In the genomic region with DNA sequence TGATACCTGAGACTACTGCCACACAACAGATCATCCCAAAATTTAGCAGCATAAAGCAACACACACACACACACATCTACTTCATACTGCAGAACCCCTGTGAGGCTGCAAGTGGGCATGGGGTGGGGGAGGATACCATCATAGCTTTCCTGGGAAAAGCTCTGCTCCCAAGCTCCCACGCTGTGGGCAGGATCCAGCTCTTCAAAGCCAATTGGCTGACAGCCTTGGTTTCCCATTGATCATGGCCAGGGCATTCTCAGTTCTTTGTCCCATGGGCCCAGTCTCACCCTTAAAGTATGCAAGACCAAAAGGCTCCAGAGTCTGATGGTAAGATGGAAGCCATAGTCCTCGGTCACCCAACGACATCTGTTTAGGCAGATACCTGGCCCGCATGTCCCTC, we compare ENCODE assay signal across 15 mouse cellular contexts.
DNase-seq lines count a peak whose midpoint lies in the region; ATAC-seq and TF ChIP-seq lines count a peak whose summit lies in the region.
"Had no signal": no experiment of that assay in that cellular context is flagged by ENCODE, and none has a peak within 500 bp of the region (broad histone marks: within the 10 kb centered on the region; RNA-seq: fewer than 3 reads in every experiment).

No protein-coding gene starts in this region.

- no peaks in the 10 kb centered on the region for H3K36me3 ChIP-seq in forebrain, postnatal 0 days (ENCODE audit: insufficient read depth)
- H3K36me3 ChIP-seq in forebrain, embryonic 14.5 days (ENCODE audit: control insufficient read depth, insufficient read depth, low read length), result no peaks in the 10 kb centered on the region
- H3K36me3 ChIP-seq in hindbrain, postnatal 0 days (ENCODE audit: insufficient read depth, low read length), result peaks cover 7% of the 10 kb centered on the region; the same call in 1 of the 2 replicates
- H3K36me3 ChIP-seq in hindbrain, embryonic 12.5 days, result no peaks in the 10 kb centered on the region
- H3K36me3 ChIP-seq in midbrain, postnatal 0 days (ENCODE audit: insufficient read depth, low read length), result no peaks in the 10 kb centered on the region
- no peaks in the 10 kb centered on the region for H3K36me3 ChIP-seq in midbrain, embryonic 10.5 days
- no peaks in the 10 kb centered on the region for H3K36me3 ChIP-seq in liver, embryonic 11.5 days (ENCODE audit: control insufficient read depth, insufficient read depth, low read length)
- H3K36me3 ChIP-seq: embryonic facial prominence, embryonic 10.5 days; forebrain, embryonic 10.5 days; heart, embryonic 15.5 days; hindbrain, embryonic 15.5 days had no signal

- no peak for TF ChIP-seq POLR2A in cortical plate, adult 2 months (IDR thresholded peaks at IDR 0.05; ENCODE audit: extremely low read depth, insufficient read depth, low read length)

- WGBS in forebrain, postnatal 0 days, result 70% methylated on average over 4 of the region's 4 CpGs
- WGBS in forebrain, embryonic 14.5 days, result 94% methylated on average over 4 of the region's 4 CpGs
- WGBS in hindbrain, postnatal 0 days, result 86% methylated on average over 4 of the region's 4 CpGs
- 96% methylated on average over 4 of the region's 4 CpGs for WGBS in hindbrain, embryonic 12.5 days
- WGBS in midbrain, postnatal 0 days, result 95% methylated on average over 4 of the region's 4 CpGs
- 95% methylated on average over 4 of the region's 4 CpGs for WGBS in midbrain, embryonic 10.5 days
- 80% methylated on average over 4 of the region's 4 CpGs for WGBS in liver, embryonic 11.5 days

- no peak overlapping the region for H3K27ac ChIP-seq in forebrain, postnatal 0 days (ENCODE audit: low read depth, low read length)
- no peak overlapping the region for H3K27ac ChIP-seq in forebrain, embryonic 14.5 days (ENCODE audit: low read depth, low read length)
- H3K27ac ChIP-seq in hindbrain, postnatal 0 days, result no peak overlapping the region
- H3K27ac ChIP-seq in hindbrain, embryonic 12.5 days, result no peak overlapping the region
- H3K27ac ChIP-seq in midbrain, postnatal 0 days (ENCODE audit: low read depth, low read length), result no peak overlapping the region; the same call in 1 of the 2 replicates
- H3K27ac ChIP-seq in midbrain, embryonic 10.5 days (replicated peaks), result no peak overlapping the region
- H3K27ac ChIP-seq in cortical plate, adult 2 months (ENCODE audit: insufficient read depth, low read length), result peak overlapping the region; percentile 43; the same call in 1 of the 2 replicates
- H3K27ac ChIP-seq in liver, embryonic 11.5 days (ENCODE audit: low read depth, low read length), result no peak overlapping the region
- H3K27ac ChIP-seq: embryonic facial prominence, embryonic 10.5 days; forebrain, embryonic 10.5 days; heart, embryonic 15.5 days; hindbrain, embryonic 15.5 days had no signal

- H3K4me1 ChIP-seq in forebrain, postnatal 0 days (ENCODE audit: insufficient read depth), result no peaks in the 10 kb centered on the region
- peaks cover 21% of the 10 kb centered on the region; the same call in 1 of the 2 replicates for H3K4me1 ChIP-seq in forebrain, embryonic 14.5 days (ENCODE audit: control insufficient read depth, insufficient read depth, low read length)
- 0 out of 2 replicates have a peak, but pooled peaks cover 2% of the 10 kb centered on the region for H3K4me1 ChIP-seq in hindbrain, postnatal 0 days (ENCODE audit: insufficient read depth, low read length)
- peaks cover 31% of the 10 kb centered on the region for H3K4me1 ChIP-seq in hindbrain, embryonic 12.5 days
- 0 out of 2 replicates have a peak, but pooled peaks cover 4% of the 10 kb centered on the region for H3K4me1 ChIP-seq in midbrain, postnatal 0 days (ENCODE audit: insufficient read depth, low read length)
- H3K4me1 ChIP-seq in midbrain, embryonic 10.5 days, result peaks cover 13% of the 10 kb centered on the region
- peaks cover 7% of the 10 kb centered on the region for H3K4me1 ChIP-seq in cortical plate, adult 2 months (ENCODE audit: control insufficient read depth, insufficient read depth, low read length)
- H3K4me1 ChIP-seq in liver, embryonic 11.5 days (replicated peaks; ENCODE audit: control insufficient read depth, insufficient read depth, low read length), result no peaks in the 10 kb centered on the region
- H3K4me1 ChIP-seq: heart, embryonic 15.5 days had no signal

- H3K4me3 ChIP-seq in forebrain, postnatal 0 days (ENCODE audit: low read depth, low read length), result no peak overlapping the region
- H3K4me3 ChIP-seq in forebrain, embryonic 14.5 days (ENCODE audit: low read depth, low read length), result no peak overlapping the region
- no peak overlapping the region for H3K4me3 ChIP-seq in hindbrain, postnatal 0 days (ENCODE audit: low read length)
- H3K4me3 ChIP-seq in hindbrain, embryonic 12.5 days, result no peak overlapping the region
- H3K4me3 ChIP-seq in midbrain, postnatal 0 days (ENCODE audit: low read depth, low read length), result no peak overlapping the region
- H3K4me3 ChIP-seq in midbrain, embryonic 10.5 days, result no peak overlapping the region
- H3K4me3 ChIP-seq in cortical plate, adult 2 months (ENCODE audit: insufficient read depth, low read length), result no peak overlapping the region
- no peak overlapping the region for H3K4me3 ChIP-seq in liver, embryonic 11.5 days (ENCODE audit: low read depth, low read length)
- H3K4me3 ChIP-seq: embryonic facial prominence, embryonic 10.5 days; forebrain, embryonic 10.5 days; heart, embryonic 15.5 days; hindbrain, embryonic 15.5 days had no signal

- TF ChIP-seq CTCF in forebrain, postnatal 0 days (IDR thresholded peaks at IDR 0.05; ENCODE audit: low read depth), result no peak
- no peak for TF ChIP-seq CTCF in hindbrain, postnatal 0 days (IDR thresholded peaks at IDR 0.05; ENCODE audit: low read depth)
- no peak for TF ChIP-seq CTCF in midbrain, postnatal 0 days (IDR thresholded peaks at IDR 0.05)
- no peak for TF ChIP-seq CTCF in cortical plate, adult 2 months (IDR thresholded peaks at IDR 0.05; ENCODE audit: extremely low read depth, insufficient read depth, low read length)

- no peaks in the 10 kb centered on the region for H3K9me3 ChIP-seq in forebrain, postnatal 0 days (ENCODE audit: low read length)
- no peaks in the 10 kb centered on the region for H3K9me3 ChIP-seq in forebrain, embryonic 14.5 days (replicated peaks; ENCODE audit: control insufficient read depth, low read length)
- H3K9me3 ChIP-seq in hindbrain, postnatal 0 days (ENCODE audit: low read length), result no peaks in the 10 kb centered on the region
- H3K9me3 ChIP-seq in hindbrain, embryonic 12.5 days (replicated peaks), result no peaks in the 10 kb centered on the region
- no peaks in the 10 kb centered on the region for H3K9me3 ChIP-seq in midbrain, postnatal 0 days (ENCODE audit: low read length)
- no peaks in the 10 kb centered on the region for H3K9me3 ChIP-seq in midbrain, embryonic 10.5 days (replicated peaks)
- no peaks in the 10 kb centered on the region for H3K9me3 ChIP-seq in liver, embryonic 11.5 days (ENCODE audit: control insufficient read depth, low read length)
- H3K9me3 ChIP-seq: embryonic facial prominence, embryonic 10.5 days; forebrain, embryonic 10.5 days; heart, embryonic 15.5 days; hindbrain, embryonic 15.5 days had no signal

- H3K4me2 ChIP-seq in forebrain, postnatal 0 days (ENCODE audit: low read depth), result no peak overlapping the region
- no peak overlapping the region for H3K4me2 ChIP-seq in forebrain, embryonic 14.5 days (ENCODE audit: low read length)
- no peak overlapping the region for H3K4me2 ChIP-seq in hindbrain, postnatal 0 days (ENCODE audit: low read depth, low read length)
- no peak overlapping the region for H3K4me2 ChIP-seq in hindbrain, embryonic 12.5 days (replicated peaks)
- H3K4me2 ChIP-seq in midbrain, postnatal 0 days (ENCODE audit: low read depth, low read length, poor library complexity, severe bottlenecking), result no peak overlapping the region
- no peak overlapping the region for H3K4me2 ChIP-seq in liver, embryonic 11.5 days
- H3K4me2 ChIP-seq: heart, embryonic 11.5 days; heart, embryonic 15.5 days; hindbrain, embryonic 15.5 days had no signal

- DNase-seq in forebrain, postnatal 0 days, result peak; percentile 66
- DNase-seq in forebrain, embryonic 14.5 days (ENCODE audit: low spot score), result no peak
- DNase-seq in hindbrain, postnatal 0 days (ENCODE audit: low spot score), result peak; percentile 54
- DNase-seq in midbrain, postnatal 0 days (ENCODE audit: low spot score), result peak; percentile 62
- no peak for DNase-seq in midbrain, embryonic 10.5 days (ENCODE audit: low spot score)
- no peak for DNase-seq in liver, embryonic 11.5 days (ENCODE audit: low spot score)
- DNase-seq: cerebellum, adult 9-11 months had no signal

- H3K27me3 ChIP-seq in forebrain, postnatal 0 days (ENCODE audit: insufficient read depth, low read length), result no peaks in the 10 kb centered on the region
- H3K27me3 ChIP-seq in forebrain, embryonic 14.5 days (replicated peaks; ENCODE audit: control insufficient read depth, insufficient read depth, low read length), result no peaks in the 10 kb centered on the region
- H3K27me3 ChIP-seq in hindbrain, postnatal 0 days (ENCODE audit: insufficient read depth, low read length), result no peaks in the 10 kb centered on the region
- H3K27me3 ChIP-seq in hindbrain, embryonic 12.5 days, result peaks cover 5% of the 10 kb centered on the region; the same call in 1 of the 2 replicates
- H3K27me3 ChIP-seq in midbrain, postnatal 0 days (ENCODE audit: insufficient read depth, low read length), result no peaks in the 10 kb centered on the region
- H3K27me3 ChIP-seq in midbrain, embryonic 10.5 days (ENCODE audit: low read depth, poor library complexity, severe bottlenecking), result peaks cover 79% of the 10 kb centered on the region
- H3K27me3 ChIP-seq in liver, embryonic 11.5 days (replicated peaks; ENCODE audit: control insufficient read depth, insufficient read depth, low read length), result no peaks in the 10 kb centered on the region; the same call in 1 of the 2 replicates
- H3K27me3 ChIP-seq: CH12.LX; hindbrain, embryonic 15.5 days had no signal

- peak; percentile 61 for ATAC-seq in forebrain, postnatal 0 days
- no peak for ATAC-seq in forebrain, embryonic 14.5 days
- peak; percentile 31; the same call in 1 of the 2 replicates for ATAC-seq in hindbrain, postnatal 0 days
- no peak for ATAC-seq in hindbrain, embryonic 12.5 days (ENCODE audit: low FRiP score)
- ATAC-seq in midbrain, postnatal 0 days (ENCODE audit: low FRiP score), result no peak
- ATAC-seq in liver, embryonic 11.5 days (replicated peaks; ENCODE audit: low FRiP score), result no peak

- H3K9ac ChIP-seq in forebrain, postnatal 0 days, result no peak overlapping the region
- H3K9ac ChIP-seq in forebrain, embryonic 14.5 days (ENCODE audit: low read length), result no peak overlapping the region
- H3K9ac ChIP-seq in hindbrain, postnatal 0 days (replicated peaks; ENCODE audit: low read length), result no peak overlapping the region
- H3K9ac ChIP-seq in hindbrain, embryonic 12.5 days, result no peak overlapping the region
- H3K9ac ChIP-seq in midbrain, postnatal 0 days (replicated peaks; ENCODE audit: low read length, poor library complexity, severe bottlenecking), result no peak overlapping the region
- H3K9ac ChIP-seq in liver, embryonic 11.5 days (ENCODE audit: low read depth, low read length), result no peak overlapping the region
- H3K9ac ChIP-seq: heart, embryonic 15.5 days; hindbrain, embryonic 15.5 days had no signal

Comparison
In these comparisons a context has a peak if more than half of its experiments do, and no peak if none do; other contexts are left out.
1. ATAC-seq: peak in forebrain, postnatal 0 days (single experiment) and hindbrain, postnatal 0 days (single experiment); none in forebrain, embryonic 14.5 days (single experiment), hindbrain, embryonic 12.5 days (single experiment), midbrain, postnatal 0 days (single experiment) and liver, embryonic 11.5 days (single experiment).
2. DNase-seq: peak in forebrain, postnatal 0 days (single experiment), hindbrain, postnatal 0 days (single experiment) and midbrain, postnatal 0 days (single experiment); none in forebrain, embryonic 14.5 days (single experiment), midbrain, embryonic 10.5 days (single experiment) and liver, embryonic 11.5 days (single experiment).